Mouse (Mus musculus) olfactory bulb, adult 2 months (tissue): ENCODE results near the gene Stpg3.

ENCODE experiments used
- CTCF ChIP-seq: fragments of 200-500 bp; IDR thresholded peaks from 2 replicates; pipeline ENCODE4 v1.5.1; 2012; ENCODE audit warnings: low read depth, mild to moderate bottlenecking, low read length, moderate library complexity; ENCODE audit not compliant: insufficient read depth
- POLR2A ChIP-seq: fragments of 200-500 bp; IDR thresholded peaks from 2 replicates; pipeline ENCODE4 v1.6.1; 2012; ENCODE audit warnings: mild to moderate bottlenecking, low read depth, low read length, moderate library complexity; ENCODE audit not compliant: insufficient read depth

- TF ChIP-seq CTCF: no peak
- TF ChIP-seq POLR2A: no peak
These were observed 10.7 kb downstream of the Stpg3 start for GRCm38 (mm10) chr2:25203631-25204214.
